Mouse (Mus musculus) intestine, embryonic 16.5 days (tissue): ENCODE data around the gene Aldob. TPM values are rescaled to one million over a fixed set of nuclear protein-coding genes. Genes with fewer than 3 reads are reported as not detected.

ENCODE experiments used
- ATAC-seq: fragments of 200-750 bp; cut with Nextera tagmentation; 2 replicates; pipeline ENCODE4 v1.8.0; 2017; ENCODE audit warnings: moderate TSS enrichment, moderate library complexity
- H3K27ac ChIP-seq: fragments of 300-500 bp; sonication (generic); 2 replicates; pipeline ENCODE4 v1.5.1; 2014; ENCODE audit warnings: mild to moderate bottlenecking, low read length
- H3K27me3 ChIP-seq: fragments of 300-500 bp; sonication (generic); replicated peaks from 2 replicates; pipeline ENCODE4 v1.6.1; 2014; ENCODE audit warnings: low read length, control low read depth, mixed read lengths; ENCODE audit not compliant: control insufficient read depth, insufficient read depth
- H3K36me3 ChIP-seq: fragments of 300-500 bp; sonication (generic); 2 replicates; pipeline ENCODE4 v1.6.1; 2014; ENCODE audit warnings: low read length, control low read depth; ENCODE audit not compliant: control insufficient read depth, insufficient read depth
- H3K4me1 ChIP-seq: fragments of 300-500 bp; sonication (generic); 2 replicates; pipeline ENCODE4 v1.6.1; 2014; ENCODE audit warnings: low read length, control low read depth, mixed read lengths; ENCODE audit not compliant: control insufficient read depth, insufficient read depth
- H3K4me2 ChIP-seq: fragments of 300-500 bp; sonication (generic); 2 replicates; pipeline ENCODE4 v1.6.1; 2014; ENCODE audit warnings: low read depth, low read length, control low read depth
- H3K4me3 ChIP-seq: fragments of 300-500 bp; sonication (generic); 2 replicates; pipeline ENCODE4 v1.5.1; 2014; ENCODE audit warnings: mild to moderate bottlenecking, low read length
- H3K9ac ChIP-seq: fragments of 300-500 bp; sonication (generic); 2 replicates; pipeline ENCODE4 v1.6.1; 2014; ENCODE audit warnings: low read depth, low read length
- H3K9me3 ChIP-seq: fragments of 300-500 bp; sonication (generic); 2 replicates; pipeline ENCODE4 v1.6.1; 2016; ENCODE audit warnings: low read length, control low read depth; ENCODE audit not compliant: control insufficient read depth
- WGBS: fragments of 180-500 bp; shearing (Covaris S2); extraction: QIAGEN DNeasy Blood & Tissue Kit; methylation state at CpG from one replicate; pipeline ENCODE4 v1.1.7; 2014; 5-methylcytosine and 5-hydroxymethylcytosine counted together
- polyA plus RNA-seq: library from polyadenylated mRNA; unstranded; fragments of >200 nt; fragmentation: Nextera tagmentation; extraction: Ambion mirVana; gene quantifications from 2 replicates; pipeline ENCODE4 v1.2.1, GENCODE M21; 2015

The Aldob gene
- polyA plus RNA-seq, 1 experiment from 2014 or later: 572 TPM

GRCm38 (mm10) chr4:49567613-49568012 is 18.3 kb upstream of the Aldob start:
- Histone ChIP-seq H3K36me3 (no peaks in the 10 kb centered on the region), H3K4me3 (no peak overlapping the region), H3K4me1 (no peaks in the 10 kb centered on the region), H3K4me2 (no peak overlapping the region), H3K27me3 (no peaks in the 10 kb centered on the region), H3K9me3 (no peaks in the 10 kb centered on the region), H3K9ac (no peak overlapping the region), H3K27ac (no peak overlapping the region)
- ATAC-seq: peak; percentile 89
- WGBS: 17% methylated on average over 3 of the region's 3 CpGs

GRCm38 (mm10) chr4:49559915-49560772 is 10.8 kb upstream of the Aldob start:
- H3K4me1 ChIP-seq: no peaks in the 10 kb centered on the region
- ATAC-seq: peak; percentile 78
- H3K36me3 ChIP-seq: no peaks in the 10 kb centered on the region
- H3K9ac ChIP-seq: no peak overlapping the region
- no peaks in the 10 kb centered on the region for H3K9me3 ChIP-seq
- no peaks in the 10 kb centered on the region for H3K27me3 ChIP-seq
- 69% methylated on average over 20 of the region's 20 CpGs for WGBS
- no peak overlapping the region for H3K4me2 ChIP-seq
- no peak overlapping the region for H3K27ac ChIP-seq
- no peak overlapping the region for H3K4me3 ChIP-seq

GRCm38 (mm10) chr4:49558181-49558580 is 8.8 kb upstream of the Aldob start:
- peak; percentile 67 for ATAC-seq
- no peaks in the 10 kb centered on the region for H3K27me3 ChIP-seq
- H3K9me3 ChIP-seq: no peaks in the 10 kb centered on the region
- 66% methylated on average over 2 of the region's 2 CpGs for WGBS
- no peaks in the 10 kb centered on the region for H3K4me1 ChIP-seq
- no peak overlapping the region for H3K9ac ChIP-seq
- no peak overlapping the region for H3K4me2 ChIP-seq
- H3K36me3 ChIP-seq: no peaks in the 10 kb centered on the region
- peak overlapping the region; percentile 53; the same call in 1 of the 2 replicates for H3K27ac ChIP-seq
- H3K4me3 ChIP-seq: no peak overlapping the region

GRCm38 (mm10) chr4:49557375-49557774 is 8.0 kb upstream of the Aldob start:
- Histone ChIP-seq H3K9ac (no peak overlapping the region), H3K27me3 (no peaks in the 10 kb centered on the region), H3K9me3 (no peaks in the 10 kb centered on the region), H3K4me2 (no peak overlapping the region), H3K36me3 (no peaks in the 10 kb centered on the region), H3K27ac (peak overlapping the region; percentile 48; the same call in 1 of the 2 replicates), H3K4me1 (no peaks in the 10 kb centered on the region), H3K4me3 (no peak overlapping the region)
- WGBS: 91% methylated on average over 7 of the region's 7 CpGs
- no peak for ATAC-seq

- 0 out of 2 replicates have a peak overlapping the region, but pooled peaks have one; percentile 23 for H3K27ac ChIP-seq
- H3K9me3 ChIP-seq: no peaks in the 10 kb centered on the region
- H3K4me3 ChIP-seq: no peak overlapping the region
- H3K9ac ChIP-seq: peak overlapping the region; percentile 18; the same call in 1 of the 2 replicates
- no peaks in the 10 kb centered on the region for H3K4me1 ChIP-seq
- no peaks in the 10 kb centered on the region for H3K27me3 ChIP-seq
- 51% methylated on average over 5 of the region's 5 CpGs for WGBS
- H3K36me3 ChIP-seq: no peaks in the 10 kb centered on the region
- no peak overlapping the region for H3K4me2 ChIP-seq
- ATAC-seq: peak; percentile 33
Observed at GRCm38 (mm10) chr4:49553380-49553779, 4.0 kb upstream of the Aldob start.

GRCm38 (mm10) chr4:49547544-49548219 is 1.7 kb downstream of the Aldob start:
- peak; percentile 47 for ATAC-seq
- H3K9me3 ChIP-seq: no peaks in the 10 kb centered on the region
- 71% methylated on average over 7 of the region's 7 CpGs for WGBS
- 0 out of 2 replicates have a peak, but pooled peaks cover 2% of the 10 kb centered on the region for H3K36me3 ChIP-seq
- peak overlapping the region; percentile 66 for H3K9ac ChIP-seq
- H3K4me3 ChIP-seq: peak overlapping the region; percentile 50
- no peaks in the 10 kb centered on the region for H3K27me3 ChIP-seq
- H3K27ac ChIP-seq: peak overlapping the region; percentile 91
- peak overlapping the region; percentile 46 for H3K4me2 ChIP-seq
- H3K4me1 ChIP-seq: no peaks in the 10 kb centered on the region

- H3K4me3 ChIP-seq: peak overlapping the region; percentile 20
- H3K4me1 ChIP-seq: no peaks in the 10 kb centered on the region
- 0 out of 2 replicates have a peak, but pooled peaks cover 2% of the 10 kb centered on the region for H3K36me3 ChIP-seq
- no peaks in the 10 kb centered on the region for H3K27me3 ChIP-seq
- H3K4me2 ChIP-seq: peak overlapping the region; percentile 30; the same call in 1 of the 2 replicates
- H3K9ac ChIP-seq: no peak overlapping the region
- WGBS: 36% methylated on average over 6 of the region's 6 CpGs
- peak overlapping the region; percentile 65 for H3K27ac ChIP-seq
- ATAC-seq: peak; percentile 85
- no peaks in the 10 kb centered on the region for H3K9me3 ChIP-seq
Observed at GRCm38 (mm10) chr4:49546873-49547543, 2.3 kb downstream of the Aldob start.

GRCm38 (mm10) chr4:49546026-49546425 is 3.3 kb downstream of the Aldob start:
- Histone ChIP-seq H3K9me3 (no peaks in the 10 kb centered on the region), H3K36me3 (0 out of 2 replicates have a peak, but pooled peaks cover 2% of the 10 kb centered on the region), H3K27ac (no peak overlapping the region), H3K9ac (no peak overlapping the region), H3K4me1 (no peaks in the 10 kb centered on the region), H3K4me3 (peak overlapping the region; percentile 11; the same call in 1 of the 2 replicates), H3K27me3 (no peaks in the 10 kb centered on the region), H3K4me2 (peak overlapping the region; percentile 30)
- no peak for ATAC-seq
- 89% methylated on average over 2 of the region's 2 CpGs for WGBS

- H3K9me3 ChIP-seq: no peaks in the 10 kb centered on the region
- no peak overlapping the region for H3K27ac ChIP-seq
- H3K4me2 ChIP-seq: no peak overlapping the region
- ATAC-seq: no peak
- H3K4me1 ChIP-seq: no peaks in the 10 kb centered on the region
- H3K9ac ChIP-seq: no peak overlapping the region
- 80% methylated on average over 3 of the region's 3 CpGs for WGBS
- H3K36me3 ChIP-seq: 0 out of 2 replicates have a peak, but pooled peaks cover 2% of the 10 kb centered on the region
- H3K27me3 ChIP-seq: no peaks in the 10 kb centered on the region
- H3K4me3 ChIP-seq: no peak overlapping the region
Observed at GRCm38 (mm10) chr4:49540966-49541365, 8.4 kb downstream of the Aldob start.
